Mouse (Mus musculus) kidney, embryonic 14.5 days (tissue): ENCODE measurements around the gene Hist1h4b. TPM values are rescaled to one million over a fixed set of nuclear protein-coding genes. Genes with fewer than 3 reads are reported as not detected.
A peak's percentile ranks its signal among the peaks of the same experiment; 100 is the strongest.
"Not testable (repeated sequence)": the region's sequence is repeated elsewhere in the genome, so short reads cannot be mapped to it uniquely, and the experiment has no call there.

ENCODE experiments used
- ATAC-seq: fragments of 200-750 bp; cut with Nextera tagmentation; 2 replicates; pipeline ENCODE4 v1.8.0; 2017; ENCODE audit warnings: moderate number of reproducible peaks, mild to moderate bottlenecking, moderate TSS enrichment, moderate library complexity; ENCODE audit not compliant: low FRiP score, low TSS enrichment
- H3K27ac ChIP-seq: fragments of 300-500 bp; sonication (generic); 2 replicates; pipeline ENCODE4 v1.5.1; 2014; ENCODE audit warnings: low read depth, mild to moderate bottlenecking, low read length, moderate library complexity, mixed read lengths
- H3K27me3 ChIP-seq: fragments of 300-500 bp; sonication (generic); 2 replicates; pipeline ENCODE4 v1.6.1; 2014; ENCODE audit warnings: mild to moderate bottlenecking, low read length; ENCODE audit not compliant: control insufficient read depth, insufficient read depth
- H3K36me3 ChIP-seq: fragments of 300-500 bp; sonication (generic); 2 replicates; pipeline ENCODE4 v1.6.1; 2014; ENCODE audit warnings: low read length, mixed read lengths; ENCODE audit not compliant: control insufficient read depth, insufficient read depth
- H3K4me1 ChIP-seq: fragments of 300-500 bp; sonication (generic); 2 replicates; pipeline ENCODE4 v1.6.1; 2014; ENCODE audit warnings: low read length, mixed read lengths; ENCODE audit not compliant: control insufficient read depth, insufficient read depth
- H3K4me2 ChIP-seq: fragments of 300-500 bp; sonication (generic); replicated peaks from 2 replicates; pipeline ENCODE4 v1.6.1; 2014; ENCODE audit warnings: low read depth, mild to moderate bottlenecking, low read length
- H3K4me3 ChIP-seq: fragments of 300-500 bp; sonication (generic); 2 replicates; pipeline ENCODE4 v1.5.1; 2014; ENCODE audit warnings: mild to moderate bottlenecking, low read length
- H3K9ac ChIP-seq: fragments of 300-500 bp; sonication (generic); 2 replicates; pipeline ENCODE4 v1.6.1; 2014; ENCODE audit warnings: low read depth, mild to moderate bottlenecking, low read length, moderate library complexity
- H3K9me3 ChIP-seq: fragments of 300-500 bp; sonication (generic); 2 replicates; pipeline ENCODE4 v1.6.1; 2016; ENCODE audit warnings: low read length; ENCODE audit not compliant: control insufficient read depth
- WGBS: fragments of 180-500 bp; shearing (Covaris S2); extraction: QIAGEN DNeasy Blood & Tissue Kit; methylation state at CpG from one replicate; pipeline ENCODE4 v1.1.7; 2014; 5-methylcytosine and 5-hydroxymethylcytosine counted together
- polyA plus RNA-seq: library from polyadenylated mRNA; unstranded; fragments of >200 nt; fragmentation: Nextera tagmentation; extraction: Ambion mirVana; gene quantifications from 2 replicates; pipeline ENCODE4 v1.2.1, GENCODE M21; 2014

Gene Hist1h4b
- polyA plus RNA-seq, 1 experiment from 2014 or later: 7.0 TPM

DNA sequence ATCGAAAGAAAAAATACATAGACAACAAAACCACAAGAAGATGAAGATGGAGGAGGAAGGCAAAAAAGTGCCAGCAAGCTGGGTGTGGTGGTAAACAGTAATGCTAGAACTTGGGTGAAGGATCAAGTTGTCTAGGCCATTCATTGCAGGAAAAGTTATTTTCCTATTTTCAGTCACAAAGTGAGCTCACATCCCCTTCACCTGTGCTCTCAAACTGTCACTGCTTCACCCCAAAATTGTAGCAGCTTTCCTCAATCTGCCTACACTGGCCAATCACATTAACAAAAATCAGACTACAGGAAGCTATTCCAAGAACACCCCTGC lies 3.1 kb downstream of the Hist1h4b start:
- H3K27me3 ChIP-seq: no peaks in the 10 kb centered on the region
- no peaks in the 10 kb centered on the region for H3K36me3 ChIP-seq
- H3K9me3 ChIP-seq: no peaks in the 10 kb centered on the region
- H3K9ac ChIP-seq: peak overlapping the region; percentile 70
- 65% methylated on average over 1 of the region's 1 CpGs for WGBS
- peak overlapping the region; percentile 38 for H3K4me3 ChIP-seq
- peaks cover 20% of the 10 kb centered on the region; the same call in 1 of the 2 replicates for H3K4me1 ChIP-seq
- peak overlapping the region; percentile 90 for H3K27ac ChIP-seq
- no peak for ATAC-seq
- H3K4me2 ChIP-seq: peak overlapping the region; percentile 52

GRCm38 (mm10) chr13:23760240-23760971 lies 3.6 kb downstream of the Hist1h4b start:
- peak overlapping the region; percentile 70 for H3K9ac ChIP-seq
- no peaks in the 10 kb centered on the region for H3K27me3 ChIP-seq
- 2% methylated on average over 20 of the region's 27 CpGs for WGBS
- peak overlapping the region; percentile 38 for H3K4me3 ChIP-seq
- peak overlapping the region; percentile 90 for H3K27ac ChIP-seq
- peaks cover 20% of the 10 kb centered on the region; the same call in 1 of the 2 replicates for H3K4me1 ChIP-seq
- H3K36me3 ChIP-seq: no peaks in the 10 kb centered on the region
- no peaks in the 10 kb centered on the region for H3K9me3 ChIP-seq
- 0 out of 2 replicates have a peak, but pooled peaks have one; percentile 0 for ATAC-seq
- H3K4me2 ChIP-seq: peak overlapping the region; percentile 52

DNA sequence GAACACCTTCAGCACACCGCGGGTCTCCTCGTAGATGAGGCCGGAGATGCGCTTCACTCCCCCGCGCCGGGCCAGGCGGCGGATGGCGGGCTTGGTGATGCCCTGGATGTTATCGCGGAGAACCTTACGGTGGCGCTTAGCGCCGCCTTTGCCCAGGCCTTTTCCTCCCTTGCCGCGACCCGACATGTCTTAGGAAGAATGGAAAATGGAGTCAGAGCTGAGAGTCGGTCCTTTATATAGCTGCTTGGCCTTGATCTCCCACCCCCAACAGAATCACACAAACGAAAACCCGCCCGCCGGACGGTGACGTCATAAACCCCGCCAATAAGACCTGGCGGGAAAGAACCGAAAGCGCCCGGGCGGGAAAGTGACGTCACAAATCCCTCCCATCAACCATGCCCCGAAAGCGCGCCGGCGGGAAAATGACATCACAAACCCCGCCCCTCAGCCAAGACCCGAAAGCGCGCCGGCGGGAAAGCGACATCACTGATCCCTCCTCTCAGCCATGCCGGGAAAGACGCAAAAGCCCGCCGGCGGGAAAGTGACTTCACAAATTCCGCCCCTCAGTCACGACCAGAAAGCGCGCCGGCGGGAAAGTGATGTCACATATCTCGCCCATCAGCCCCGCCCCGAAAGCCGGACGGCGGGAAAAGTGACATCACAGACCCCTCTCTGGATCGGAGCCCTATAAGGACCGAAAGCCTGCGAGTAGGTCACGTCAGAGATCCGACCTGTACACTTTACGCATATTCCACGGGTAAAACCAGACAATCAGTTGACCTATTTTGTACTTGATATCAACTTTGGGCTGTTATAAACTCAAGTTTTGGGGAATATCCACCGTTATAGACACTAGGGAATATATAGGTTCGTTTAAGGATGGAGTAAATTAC lies 4.4 kb downstream of the Hist1h4b start, which contains the start of gene Hist1h4a:
TSS of gene Hist1h4a (minus strand) at position 259 of the 893 bp plus-strand sequence.
- H3K27ac ChIP-seq: peak within 1 kb of the TSS; percentile 98
- no peaks in the 10 kb centered on the region for H3K36me3 ChIP-seq
- peak within 1 kb of the TSS; percentile 77 for H3K9ac ChIP-seq
- ATAC-seq: peak; percentile 83
- peaks cover 20% of the 10 kb centered on the region; the same call in 1 of the 2 replicates for H3K4me1 ChIP-seq
- peak within 1 kb of the TSS; percentile 55 for H3K4me2 ChIP-seq
- H3K9me3 ChIP-seq: no peaks in the 10 kb centered on the region
- peak within 1 kb of the TSS; percentile 57 for H3K4me3 ChIP-seq
- H3K27me3 ChIP-seq: no peaks in the 10 kb centered on the region
- WGBS: under 1% methylated on average over 62 of the region's 72 CpGs

GRCm38 (mm10) chr13:23761871-23762821 lies 5.3 kb downstream of the Hist1h4b start, which contains the start of gene Hist1h3a:
Gene Hist1h3a (minus strand): TSS chr13:23762386.
- WGBS: under 1% methylated on average over 28 of the region's 52 CpGs
- Histone ChIP-seq H3K4me2 (peak within 1 kb of the TSS; percentile 55), H3K4me1 (peaks cover 20% of the 10 kb centered on the region; the same call in 1 of the 2 replicates), H3K27ac (peak within 1 kb of the TSS; percentile 98), H3K9ac (peak within 1 kb of the TSS; percentile 81), H3K4me3 (peak within 1 kb of the TSS; percentile 57)
- H3K36me3 ChIP-seq, H3K27me3 ChIP-seq, H3K9me3 ChIP-seq: not testable (repeated sequence)
- ATAC-seq: peak; percentile 76

DNA sequence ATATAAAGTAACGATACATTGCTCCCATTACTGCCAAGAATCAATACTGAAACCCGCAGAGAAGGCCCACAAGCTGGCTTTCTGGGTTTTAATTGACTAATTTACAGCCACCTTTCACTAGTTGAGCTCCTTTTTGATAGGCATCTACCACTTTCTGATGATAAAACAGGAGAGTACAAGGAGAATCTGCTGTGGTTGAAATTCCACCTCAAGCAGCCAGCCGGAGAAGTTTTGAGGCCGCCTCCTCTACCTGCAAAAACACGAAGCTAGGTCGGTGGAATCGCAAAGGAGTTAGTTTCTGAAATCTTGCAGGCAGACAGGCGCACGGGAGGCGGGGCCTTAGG lies 6.4 kb downstream of the Hist1h4b start:
- H3K36me3 ChIP-seq: no peaks in the 10 kb centered on the region
- H3K4me3 ChIP-seq: peak overlapping the region; percentile 57
- 2% methylated on average over 10 of the region's 10 CpGs for WGBS
- H3K9ac ChIP-seq: peak overlapping the region; percentile 81
- peak overlapping the region; percentile 55 for H3K4me2 ChIP-seq
- H3K27ac ChIP-seq: peak overlapping the region; percentile 98
- H3K4me1 ChIP-seq: peaks cover 18% of the 10 kb centered on the region; the same call in 1 of the 2 replicates
- no peaks in the 10 kb centered on the region for H3K27me3 ChIP-seq
- H3K9me3 ChIP-seq: no peaks in the 10 kb centered on the region
- ATAC-seq: no peak

GRCm38 (mm10) chr13:23763586-23764323 lies 6.9 kb downstream of the Hist1h4b start, which contains the start of gene Hist1h1a:
Gene Hist1h1a (plus strand): TSS chr13:23763666.
- H3K9ac ChIP-seq: peak within 1 kb of the TSS; percentile 81
- peak; percentile 72 for ATAC-seq
- H3K27ac ChIP-seq: peak within 1 kb of the TSS; percentile 98
- no peaks in the 10 kb centered on the region for H3K36me3 ChIP-seq
- WGBS: 3% methylated on average over 34 of the region's 34 CpGs
- no peaks in the 10 kb centered on the region for H3K27me3 ChIP-seq
- H3K4me2 ChIP-seq: peak within 1 kb of the TSS; percentile 55
- H3K9me3 ChIP-seq: no peaks in the 10 kb centered on the region
- H3K4me3 ChIP-seq: peak within 1 kb of the TSS; percentile 57
- H3K4me1 ChIP-seq: peaks cover 18% of the 10 kb centered on the region; the same call in 1 of the 2 replicates

DNA sequence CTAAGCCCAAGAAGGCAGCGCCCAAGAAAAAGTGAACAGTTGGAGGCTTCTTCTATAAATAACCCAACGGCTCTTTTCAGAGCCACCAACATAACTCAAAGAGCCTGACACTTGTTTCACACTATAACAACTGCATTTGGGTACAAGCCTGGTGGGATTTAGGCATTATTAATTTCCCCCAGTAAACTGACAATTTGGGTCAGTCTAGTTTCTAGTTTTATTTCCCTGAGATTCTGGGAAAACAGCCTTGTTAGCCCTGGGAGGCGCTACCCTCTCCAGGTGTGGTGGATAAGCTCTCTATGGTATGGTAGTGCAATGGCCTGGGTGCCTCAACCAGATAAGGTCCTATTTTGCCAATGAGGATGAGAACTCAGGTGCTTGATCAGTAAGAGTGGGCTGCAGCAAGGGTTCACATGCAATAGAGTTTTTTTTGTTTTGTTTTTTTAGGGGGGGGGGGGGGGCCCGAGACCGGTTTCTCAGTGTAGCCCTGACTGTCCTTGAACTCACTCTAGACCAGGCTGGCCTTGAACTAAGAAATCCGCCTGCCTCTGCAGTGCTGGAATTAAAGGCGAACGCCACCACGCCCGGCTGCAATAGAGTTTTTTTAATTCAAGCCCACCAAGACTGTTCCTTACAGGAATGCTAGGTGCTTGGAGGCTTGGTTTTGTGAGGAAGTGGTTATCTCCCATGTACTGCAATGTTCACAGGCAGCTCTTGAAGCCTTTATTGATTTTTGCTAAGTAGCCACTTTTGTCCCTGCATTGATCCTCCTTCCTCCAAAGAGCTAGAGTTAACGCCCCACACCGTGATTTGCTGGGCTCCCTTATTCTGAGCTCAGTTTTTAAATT lies 7.7 kb downstream of the Hist1h4b start:
- peak overlapping the region; percentile 81 for H3K9ac ChIP-seq
- peak overlapping the region; percentile 55 for H3K4me2 ChIP-seq
- H3K4me1 ChIP-seq: peaks cover 18% of the 10 kb centered on the region; the same call in 1 of the 2 replicates
- peak overlapping the region; percentile 57 for H3K4me3 ChIP-seq
- H3K36me3 ChIP-seq: no peaks in the 10 kb centered on the region
- H3K27ac ChIP-seq: peak overlapping the region; percentile 98
- H3K9me3 ChIP-seq: no peaks in the 10 kb centered on the region
- H3K27me3 ChIP-seq: no peaks in the 10 kb centered on the region
- ATAC-seq: no peak
- 39% methylated on average over 12 of the region's 12 CpGs for WGBS
